Mouse (Mus musculus) heart, embryonic 12.5 days (tissue): ENCODE results near the gene Reep1. TPM values are rescaled to one million over a fixed set of nuclear protein-coding genes. Genes with fewer than 3 reads are reported as not detected.
A peak's percentile ranks its signal among the peaks of the same experiment; 100 is the strongest.

ENCODE experiments used
- ATAC-seq: fragments of 200-750 bp; cut with Nextera tagmentation; 2 replicates; pipeline ENCODE4 v1.8.0; 2017; ENCODE audit warnings: moderate TSS enrichment, moderate library complexity; ENCODE audit not compliant: insufficient number of reproducible peaks, low FRiP score
- H3K27ac ChIP-seq: fragments of 300-500 bp; sonication (generic); 2 replicates; pipeline ENCODE4 v1.5.1; 2016; ENCODE audit warnings: mild to moderate bottlenecking, moderate library complexity; ENCODE audit not compliant: poor library complexity, severe bottlenecking
- H3K27me3 ChIP-seq: fragments of 300-500 bp; sonication (generic); replicated peaks from 2 replicates; pipeline ENCODE4 v1.6.1; 2016; ENCODE audit warnings: mild to moderate bottlenecking, moderate library complexity
- H3K36me3 ChIP-seq: fragments of 300-500 bp; sonication (generic); 2 replicates; pipeline ENCODE4 v1.6.1; 2016; ENCODE audit warnings: mild to moderate bottlenecking, moderate library complexity
- H3K4me1 ChIP-seq: fragments of 300-500 bp; sonication (generic); replicated peaks from 2 replicates; pipeline ENCODE4 v1.6.1; 2016; ENCODE audit warnings: mild to moderate bottlenecking
- H3K4me2 ChIP-seq: fragments of 300-500 bp; sonication (generic); 2 replicates; pipeline ENCODE4 v1.6.1; 2016; ENCODE audit warnings: mild to moderate bottlenecking, moderate library complexity
- H3K4me3 ChIP-seq: fragments of 300-500 bp; sonication (generic); 2 replicates; pipeline ENCODE4 v1.5.1; 2016; ENCODE audit warnings: mild to moderate bottlenecking
- H3K9ac ChIP-seq: fragments of 300-500 bp; sonication (generic); 2 replicates; pipeline ENCODE4 v1.6.1; 2016; ENCODE audit warnings: mild to moderate bottlenecking, moderate library complexity
- H3K9me3 ChIP-seq: fragments of 300-500 bp; sonication (generic); replicated peaks from 2 replicates; pipeline ENCODE4 v1.6.1; 2016; ENCODE audit warnings: mild to moderate bottlenecking, moderate library complexity
- WGBS: fragments of 180-500 bp; shearing (Covaris S2); methylation state at CpG from one replicate; pipeline ENCODE4 v1.1.7; 2016; 5-methylcytosine and 5-hydroxymethylcytosine counted together
- polyA plus RNA-seq: library from polyadenylated mRNA; unstranded; fragments of >200 nt; fragmentation: Nextera tagmentation; extraction: Ambion mirVana; gene quantifications from 2 replicates; pipeline ENCODE4 v1.2.1, GENCODE M21; 2016

The Reep1 gene
- polyA plus RNA-seq, 1 experiment from 2014 or later = 22.3 TPM

- H3K4me1 ChIP-seq = peaks cover 33% of the 10 kb centered on the region
- H3K27ac ChIP-seq = peak overlapping the region; percentile 31
- H3K4me2 ChIP-seq = no peak overlapping the region
- H3K9me3 ChIP-seq = no peaks in the 10 kb centered on the region
- no peaks in the 10 kb centered on the region for H3K27me3 ChIP-seq
- H3K9ac ChIP-seq = no peak overlapping the region
- WGBS = 89% methylated on average over 5 of the region's 5 CpGs
- H3K36me3 ChIP-seq = 0 out of 2 replicates have a peak, but pooled peaks cover 3% of the 10 kb centered on the region
- H3K4me3 ChIP-seq = no peak overlapping the region
- ATAC-seq = no peak
Measured at GRCm38 (mm10) chr6:71736101-71736500, 28.7 kb downstream of the Reep1 start.

GRCm38 (mm10) chr6:71737202-71737601, 29.8 kb downstream of the Reep1 start:
- H3K27ac ChIP-seq = no peak overlapping the region
- peaks cover 34% of the 10 kb centered on the region for H3K4me1 ChIP-seq
- H3K27me3 ChIP-seq = no peaks in the 10 kb centered on the region
- H3K4me3 ChIP-seq = no peak overlapping the region
- no peak for ATAC-seq
- H3K4me2 ChIP-seq = no peak overlapping the region
- H3K9ac ChIP-seq = no peak overlapping the region
- WGBS = 36% methylated on average over 8 of the region's 8 CpGs
- no peaks in the 10 kb centered on the region for H3K9me3 ChIP-seq
- H3K36me3 ChIP-seq = no peaks in the 10 kb centered on the region

GRCm38 (mm10) chr6:71738611-71739010, 31.2 kb downstream of the Reep1 start:
- peaks cover 34% of the 10 kb centered on the region for H3K4me1 ChIP-seq
- H3K9ac ChIP-seq = no peak overlapping the region
- H3K27me3 ChIP-seq = no peaks in the 10 kb centered on the region
- H3K4me3 ChIP-seq = no peak overlapping the region
- 77% methylated on average over 4 of the region's 4 CpGs for WGBS
- no peak overlapping the region for H3K4me2 ChIP-seq
- ATAC-seq = no peak
- no peaks in the 10 kb centered on the region for H3K36me3 ChIP-seq
- no peak overlapping the region for H3K27ac ChIP-seq
- H3K9me3 ChIP-seq = no peaks in the 10 kb centered on the region

- 57% methylated on average over 13 of the region's 13 CpGs for WGBS
- ATAC-seq = no peak
- Histone ChIP-seq H3K36me3 (no peaks in the 10 kb centered on the region), H3K4me1 (peaks cover 34% of the 10 kb centered on the region), H3K9ac (0 out of 2 replicates have a peak overlapping the region, but pooled peaks have one; percentile 29), H3K9me3 (no peaks in the 10 kb centered on the region), H3K4me3 (no peak overlapping the region), H3K4me2 (no peak overlapping the region), H3K27ac (no peak overlapping the region), H3K27me3 (no peaks in the 10 kb centered on the region)
Measured at GRCm38 (mm10) chr6:71740921-71741320, 33.6 kb downstream of the Reep1 start.

GRCm38 (mm10) chr6:71741998-71742636, 34.8 kb downstream of the Reep1 start:
- Histone ChIP-seq H3K27ac (no peak overlapping the region), H3K9ac (no peak overlapping the region), H3K27me3 (no peaks in the 10 kb centered on the region), H3K9me3 (no peaks in the 10 kb centered on the region), H3K4me3 (no peak overlapping the region), H3K4me1 (peaks cover 22% of the 10 kb centered on the region), H3K36me3 (no peaks in the 10 kb centered on the region), H3K4me2 (no peak overlapping the region)
- ATAC-seq = no peak
- 76% methylated on average over 6 of the region's 6 CpGs for WGBS

- 74% methylated on average over 6 of the region's 6 CpGs for WGBS
- H3K36me3 ChIP-seq = no peaks in the 10 kb centered on the region
- H3K9me3 ChIP-seq = no peaks in the 10 kb centered on the region
- H3K4me1 ChIP-seq = peaks cover 17% of the 10 kb centered on the region
- no peaks in the 10 kb centered on the region for H3K27me3 ChIP-seq
- H3K4me2 ChIP-seq = no peak overlapping the region
- ATAC-seq = no peak
- no peak overlapping the region for H3K27ac ChIP-seq
- H3K4me3 ChIP-seq = no peak overlapping the region
- no peak overlapping the region for H3K9ac ChIP-seq
Measured at GRCm38 (mm10) chr6:71744934-71745333, 37.6 kb downstream of the Reep1 start.

GRCm38 (mm10) chr6:71745482-71746234, 38.3 kb downstream of the Reep1 start:
- no peak overlapping the region for H3K9ac ChIP-seq
- no peak for ATAC-seq

GRCm38 (mm10) chr6:71746246-71746645, 38.9 kb downstream of the Reep1 start:
- no peak overlapping the region for H3K4me2 ChIP-seq
- peaks cover 18% of the 10 kb centered on the region; the same call in 1 of the 2 replicates for H3K4me1 ChIP-seq
- no peak overlapping the region for H3K4me3 ChIP-seq
- no peak for ATAC-seq
- no peaks in the 10 kb centered on the region for H3K9me3 ChIP-seq
- WGBS = 19% methylated on average over 1 of the region's 1 CpGs
- H3K36me3 ChIP-seq = no peaks in the 10 kb centered on the region
- no peak overlapping the region for H3K27ac ChIP-seq
- H3K9ac ChIP-seq = no peak overlapping the region
- H3K27me3 ChIP-seq = no peaks in the 10 kb centered on the region

More at GRCm38 (mm10) chr6:71745482-71746234, 38.3 kb downstream of the Reep1 start:
- H3K9me3 ChIP-seq = no peaks in the 10 kb centered on the region
- H3K4me1 ChIP-seq = peaks cover 17% of the 10 kb centered on the region
- no peak overlapping the region for H3K27ac ChIP-seq
- H3K4me2 ChIP-seq = no peak overlapping the region
- no peak overlapping the region for H3K4me3 ChIP-seq
- no peaks in the 10 kb centered on the region for H3K36me3 ChIP-seq
- WGBS = 84% methylated on average over 9 of the region's 9 CpGs
- no peaks in the 10 kb centered on the region for H3K27me3 ChIP-seq

GRCm38 (mm10) chr6:71746846-71747245, 39.5 kb downstream of the Reep1 start:
- H3K9ac ChIP-seq = no peak overlapping the region
- no peak overlapping the region for H3K4me3 ChIP-seq
- no peak for ATAC-seq
- WGBS = 73% methylated on average over 8 of the region's 8 CpGs
- no peaks in the 10 kb centered on the region for H3K27me3 ChIP-seq
- no peak overlapping the region for H3K4me2 ChIP-seq
- no peaks in the 10 kb centered on the region for H3K9me3 ChIP-seq
- H3K4me1 ChIP-seq = peaks cover 22% of the 10 kb centered on the region; the same call in 1 of the 2 replicates
- no peaks in the 10 kb centered on the region for H3K36me3 ChIP-seq
- H3K27ac ChIP-seq = no peak overlapping the region

- ATAC-seq = no peak
- no peaks in the 10 kb centered on the region for H3K9me3 ChIP-seq
- no peak overlapping the region for H3K4me2 ChIP-seq
- no peak overlapping the region for H3K4me3 ChIP-seq
- H3K27ac ChIP-seq = no peak overlapping the region
- H3K27me3 ChIP-seq = no peaks in the 10 kb centered on the region
- 38% methylated on average over 2 of the region's 2 CpGs for WGBS
- peaks cover 38% of the 10 kb centered on the region for H3K4me1 ChIP-seq
- no peaks in the 10 kb centered on the region for H3K36me3 ChIP-seq
- no peak overlapping the region for H3K9ac ChIP-seq
Measured at GRCm38 (mm10) chr6:71751602-71752001, 44.2 kb downstream of the Reep1 start.

GRCm38 (mm10) chr6:71752791-71753464, 45.6 kb downstream of the Reep1 start:
- Histone ChIP-seq H3K4me2 (no peak overlapping the region), H3K27ac (no peak overlapping the region; the same call in 1 of the 2 replicates), H3K9me3 (no peaks in the 10 kb centered on the region), H3K9ac (no peak overlapping the region), H3K4me3 (no peak overlapping the region), H3K27me3 (no peaks in the 10 kb centered on the region), H3K36me3 (no peaks in the 10 kb centered on the region), H3K4me1 (peaks cover 51% of the 10 kb centered on the region)
- 37% methylated on average over 7 of the region's 7 CpGs for WGBS
- ATAC-seq = no peak
